Mouse (Mus musculus): ENCODE results near the gene Sh3rf3.

Gene Sh3rf3

GRCm38 (mm10) chr10:58854548-58855198, 41.5 kb downstream of the Sh3rf3 start:
- DNase-seq = peak; percentile 21 to 58

- DNase-seq = peak; percentile 17 to 26
These were observed 42.1 kb downstream of the Sh3rf3 start for GRCm38 (mm10) chr10:58855199-58855751.

- no peak for DNase-seq
These were observed 42.7 kb downstream of the Sh3rf3 start for GRCm38 (mm10) chr10:58855814-58856213.

GRCm38 (mm10) chr10:58856742-58857141, 43.6 kb downstream of the Sh3rf3 start:
- no peak for DNase-seq

- no peak for DNase-seq
These were observed 51.6 kb downstream of the Sh3rf3 start for GRCm38 (mm10) chr10:58864735-58865134.

GRCm38 (mm10) chr10:58867536-58867935, 54.4 kb downstream of the Sh3rf3 start:
- DNase-seq = no peak

GRCm38 (mm10) chr10:58869836-58870235, 56.7 kb downstream of the Sh3rf3 start:
- no peak for DNase-seq

- DNase-seq = no peak
These were observed 58.1 kb downstream of the Sh3rf3 start for GRCm38 (mm10) chr10:58871149-58871820.

- DNase-seq = no peak
These were observed 58.8 kb downstream of the Sh3rf3 start for GRCm38 (mm10) chr10:58871821-58872577.

GRCm38 (mm10) chr10:58877835-58878234, 64.7 kb downstream of the Sh3rf3 start:
- no peak for DNase-seq

GRCm38 (mm10) chr10:58878636-58879035, 65.5 kb downstream of the Sh3rf3 start:
- DNase-seq = no peak

- no peak for DNase-seq
These were observed 69.6 kb downstream of the Sh3rf3 start for GRCm38 (mm10) chr10:58882741-58883140.

GRCm38 (mm10) chr10:58885351-58885750, 72.2 kb downstream of the Sh3rf3 start:
- DNase-seq = no peak

- no peak for DNase-seq
These were observed 72.7 kb downstream of the Sh3rf3 start for GRCm38 (mm10) chr10:58885816-58886215.

GRCm38 (mm10) chr10:58890671-58891439, 77.7 kb downstream of the Sh3rf3 start:
- DNase-seq = peak; percentile 13 to 29

- no peak for DNase-seq
These were observed 82.3 kb downstream of the Sh3rf3 start for GRCm38 (mm10) chr10:58895431-58895830.

GRCm38 (mm10) chr10:58897009-58897543, 83.9 kb downstream of the Sh3rf3 start:
- no peak for DNase-seq

GRCm38 (mm10) chr10:58905253-58905652, 92.1 kb downstream of the Sh3rf3 start:
- DNase-seq = no peak

- DNase-seq = peak in 1 of 2 experiments; percentile 25
These were observed 93.9 kb downstream of the Sh3rf3 start for GRCm38 (mm10) chr10:58907001-58907443.

- no peak for DNase-seq
These were observed 95.3 kb downstream of the Sh3rf3 start for GRCm38 (mm10) chr10:58908451-58908850.

- no peak for DNase-seq
These were observed 102.4 kb downstream of the Sh3rf3 start for GRCm38 (mm10) chr10:58915301-58916245.

All from lung, postnatal 4 days (tissue).